Mouse (Mus musculus): ENCODE results near the gene Gm10964. TPM values are rescaled to one million over a fixed set of nuclear protein-coding genes. Genes with fewer than 3 reads are reported as not detected.

The Gm10964 gene
- polyA plus RNA-seq, 1 experiment, result not detected

DNA sequence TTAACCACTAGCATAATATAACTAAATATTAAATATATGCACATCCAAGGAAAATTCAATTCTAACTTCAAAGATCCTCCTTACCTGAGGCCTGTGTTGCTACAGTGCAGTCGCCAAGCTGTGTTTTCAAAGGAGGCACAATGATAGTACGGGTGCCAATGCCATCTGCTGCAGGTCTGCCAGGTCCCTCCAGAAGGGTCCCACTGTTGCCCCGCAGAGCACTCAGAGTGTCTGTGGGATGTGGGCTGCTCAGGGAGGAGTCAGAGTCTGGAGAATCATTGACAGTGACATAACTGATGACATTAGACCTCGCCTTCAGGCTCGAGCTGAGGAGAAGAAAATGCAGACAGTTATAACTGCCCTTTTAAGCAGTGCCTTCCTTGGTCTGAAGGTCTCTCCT, 7.5 kb downstream of the Gm10964 start:
- Histone ChIP-seq H3K9me3 (replicated peaks; ENCODE audit: control insufficient read depth, insufficient read depth, low read length, poor library complexity, severe bottlenecking) (no peaks in the 10 kb centered on the region), H3K27ac (ENCODE audit: insufficient read depth, low read length) (no peak overlapping the region), H3K36me3 (ENCODE audit: control insufficient read depth, insufficient read depth, low read length, poor library complexity, severe bottlenecking) (peaks cover 26% of the 10 kb centered on the region), H3K4me1 (ENCODE audit: control insufficient read depth, insufficient read depth, low read length) (no peaks in the 10 kb centered on the region), H3K4me3 (ENCODE audit: low read depth, low read length) (no peak overlapping the region), H3K27me3 (ENCODE audit: control insufficient read depth, insufficient read depth, low read length, poor library complexity, severe bottlenecking) (no peaks in the 10 kb centered on the region), H3K9ac (ENCODE audit: low read depth, poor library complexity, severe bottlenecking) (no peak overlapping the region)
- TF ChIP-seq EP300 (IDR thresholded peaks at IDR 0.05; ENCODE audit: insufficient read depth, low read depth, low read length) (no peak), POLR2A (IDR thresholded peaks at IDR 0.05; ENCODE audit: insufficient read depth, low read length) (no peak), CTCF (IDR thresholded peaks at IDR 0.05; ENCODE audit: low read depth, low read length) (no peak)

DNA sequence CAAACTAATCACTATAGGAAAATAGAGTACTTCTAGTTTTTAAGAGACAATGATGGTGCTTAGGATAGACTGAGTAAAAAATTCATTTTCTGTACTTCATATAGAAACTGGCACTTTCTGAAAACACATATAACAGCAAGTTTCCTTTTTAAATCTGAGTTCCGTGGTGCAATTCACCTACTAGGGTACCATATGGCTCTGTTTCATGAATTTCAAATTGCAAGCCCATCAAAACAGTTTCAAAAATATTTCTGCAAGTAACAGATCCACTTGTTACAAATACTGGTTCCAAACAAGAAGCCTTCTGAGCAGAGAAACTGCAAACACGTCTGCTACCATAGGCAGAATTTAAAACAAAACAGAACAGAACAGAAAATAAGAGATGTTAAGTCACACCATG, 12.4 kb downstream of the Gm10964 start:
- no peak overlapping the region for H3K9ac ChIP-seq (ENCODE audit: low read depth, poor library complexity, severe bottlenecking)
- H3K36me3 ChIP-seq (ENCODE audit: control insufficient read depth, insufficient read depth, low read length, poor library complexity, severe bottlenecking), result peaks cover 32% of the 10 kb centered on the region
- H3K4me1 ChIP-seq (ENCODE audit: control insufficient read depth, insufficient read depth, low read length), result no peaks in the 10 kb centered on the region
- H3K9me3 ChIP-seq (replicated peaks; ENCODE audit: control insufficient read depth, insufficient read depth, low read length, poor library complexity, severe bottlenecking), result no peaks in the 10 kb centered on the region
- no peaks in the 10 kb centered on the region for H3K27me3 ChIP-seq (ENCODE audit: control insufficient read depth, insufficient read depth, low read length, poor library complexity, severe bottlenecking)
- no peak overlapping the region for H3K4me3 ChIP-seq (ENCODE audit: low read depth, low read length)
- H3K27ac ChIP-seq (ENCODE audit: insufficient read depth, low read length), result no peak overlapping the region
- TF ChIP-seq POLR2A (IDR thresholded peaks at IDR 0.05; ENCODE audit: insufficient read depth, low read length) (no peak), EP300 (IDR thresholded peaks at IDR 0.05; ENCODE audit: insufficient read depth, low read depth, low read length) (no peak), CTCF (IDR thresholded peaks at IDR 0.05; ENCODE audit: low read depth, low read length) (no peak)

DNA sequence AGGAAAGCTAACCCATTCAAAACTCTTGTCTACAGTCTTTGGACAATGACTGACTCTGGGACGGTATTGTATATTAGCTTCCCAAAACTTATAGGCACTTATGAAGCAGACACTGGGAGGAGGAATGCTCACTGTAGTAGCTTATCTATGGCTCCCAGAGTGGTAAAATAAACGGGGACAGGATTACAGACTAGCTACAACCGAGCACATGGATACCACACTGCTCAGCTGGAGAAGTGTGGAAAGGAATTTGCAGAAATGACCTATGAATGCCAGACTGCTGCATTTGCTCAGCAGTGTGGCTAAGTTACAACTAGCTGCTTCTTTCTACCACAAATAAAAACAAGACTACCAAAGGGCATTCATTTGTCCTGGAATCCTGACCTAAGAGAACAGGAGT, 16.2 kb downstream of the Gm10964 start:
- Histone ChIP-seq H3K36me3 (ENCODE audit: control insufficient read depth, insufficient read depth, low read length, poor library complexity, severe bottlenecking) (peaks cover 23% of the 10 kb centered on the region), H3K9me3 (replicated peaks; ENCODE audit: control insufficient read depth, insufficient read depth, low read length, poor library complexity, severe bottlenecking) (no peaks in the 10 kb centered on the region), H3K4me1 (ENCODE audit: control insufficient read depth, insufficient read depth, low read length) (no peaks in the 10 kb centered on the region), H3K27me3 (ENCODE audit: control insufficient read depth, insufficient read depth, low read length, poor library complexity, severe bottlenecking) (no peaks in the 10 kb centered on the region), H3K4me3 (ENCODE audit: low read depth, low read length) (no peak overlapping the region), H3K27ac (ENCODE audit: insufficient read depth, low read length) (no peak overlapping the region), H3K9ac (ENCODE audit: low read depth, poor library complexity, severe bottlenecking) (no peak overlapping the region)
- no peak for TF ChIP-seq CTCF (IDR thresholded peaks at IDR 0.05; ENCODE audit: low read depth, low read length)

DNA sequence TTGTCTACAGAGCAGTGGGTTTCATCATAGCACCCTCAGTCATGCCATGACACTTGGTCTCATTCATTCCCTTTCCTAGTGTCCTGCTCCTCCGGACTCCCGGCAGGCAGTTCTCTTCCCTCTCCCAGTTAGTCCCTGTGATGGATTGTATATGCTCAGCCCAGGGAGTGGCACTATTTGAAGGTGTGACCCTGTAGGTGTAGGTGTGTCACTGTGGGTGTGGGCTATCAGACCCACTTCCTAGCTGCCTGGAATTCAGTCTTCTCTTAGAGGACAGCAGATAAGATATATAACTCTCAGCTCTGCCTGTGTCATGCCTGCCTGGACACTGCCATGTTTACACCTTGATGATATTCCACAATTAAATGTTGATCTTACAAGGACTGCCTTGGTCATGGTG, 17.8 kb downstream of the Gm10964 start:
- peaks cover 23% of the 10 kb centered on the region for H3K36me3 ChIP-seq (ENCODE audit: control insufficient read depth, insufficient read depth, low read length, poor library complexity, severe bottlenecking)

DNA sequence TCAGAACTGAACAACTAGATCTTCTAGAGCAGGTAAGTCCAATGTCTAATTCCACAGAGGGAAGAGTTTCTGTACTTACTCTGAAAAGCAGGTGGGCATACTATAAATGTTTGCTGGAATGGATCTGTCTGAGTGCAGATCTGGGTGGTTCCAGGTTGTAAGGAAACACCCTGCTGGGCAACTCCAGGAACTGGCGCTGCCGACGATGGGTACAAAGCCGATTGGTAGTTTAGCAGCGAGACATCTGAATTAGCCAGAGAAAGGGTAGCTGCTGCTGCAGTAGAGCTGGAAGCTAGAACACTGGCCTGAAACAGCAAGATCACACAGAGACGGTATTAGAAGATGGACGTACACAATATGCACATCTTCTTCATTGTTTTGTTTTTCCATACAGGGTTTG, 19.3 kb downstream of the Gm10964 start:
- Histone ChIP-seq H3K9me3 (replicated peaks; ENCODE audit: control insufficient read depth, insufficient read depth, low read length, poor library complexity, severe bottlenecking) (no peaks in the 10 kb centered on the region), H3K27ac (ENCODE audit: insufficient read depth, low read length) (no peak overlapping the region), H3K9ac (ENCODE audit: low read depth, poor library complexity, severe bottlenecking) (no peak overlapping the region), H3K36me3 (ENCODE audit: control insufficient read depth, insufficient read depth, low read length, poor library complexity, severe bottlenecking) (peaks cover 25% of the 10 kb centered on the region), H3K4me3 (ENCODE audit: low read depth, low read length) (no peak overlapping the region), H3K4me1 (ENCODE audit: control insufficient read depth, insufficient read depth, low read length) (peaks cover 2% of the 10 kb centered on the region), H3K27me3 (ENCODE audit: control insufficient read depth, insufficient read depth, low read length, poor library complexity, severe bottlenecking) (no peaks in the 10 kb centered on the region)
- TF ChIP-seq POLR2A (IDR thresholded peaks at IDR 0.05; ENCODE audit: insufficient read depth, low read length) (no peak), CTCF (IDR thresholded peaks at IDR 0.05; ENCODE audit: low read depth, low read length) (no peak), EP300 (IDR thresholded peaks at IDR 0.05; ENCODE audit: insufficient read depth, low read depth, low read length) (no peak)

More for the DNA sequence above, 17.8 kb downstream of the Gm10964 start:
- H3K9ac ChIP-seq (ENCODE audit: low read depth, poor library complexity, severe bottlenecking), result no peak overlapping the region
- no peaks in the 10 kb centered on the region for H3K9me3 ChIP-seq (replicated peaks; ENCODE audit: control insufficient read depth, insufficient read depth, low read length, poor library complexity, severe bottlenecking)
- TF ChIP-seq CTCF (IDR thresholded peaks at IDR 0.05; ENCODE audit: low read depth, low read length) (no peak), EP300 (IDR thresholded peaks at IDR 0.05; ENCODE audit: insufficient read depth, low read depth, low read length) (no peak), POLR2A (IDR thresholded peaks at IDR 0.05; ENCODE audit: insufficient read depth, low read length) (no peak)
- H3K4me1 ChIP-seq (ENCODE audit: control insufficient read depth, insufficient read depth, low read length), result no peaks in the 10 kb centered on the region
- no peak overlapping the region for H3K4me3 ChIP-seq (ENCODE audit: low read depth, low read length)
- H3K27ac ChIP-seq (ENCODE audit: insufficient read depth, low read length), result no peak overlapping the region
- no peaks in the 10 kb centered on the region for H3K27me3 ChIP-seq (ENCODE audit: control insufficient read depth, insufficient read depth, low read length, poor library complexity, severe bottlenecking)

DNA sequence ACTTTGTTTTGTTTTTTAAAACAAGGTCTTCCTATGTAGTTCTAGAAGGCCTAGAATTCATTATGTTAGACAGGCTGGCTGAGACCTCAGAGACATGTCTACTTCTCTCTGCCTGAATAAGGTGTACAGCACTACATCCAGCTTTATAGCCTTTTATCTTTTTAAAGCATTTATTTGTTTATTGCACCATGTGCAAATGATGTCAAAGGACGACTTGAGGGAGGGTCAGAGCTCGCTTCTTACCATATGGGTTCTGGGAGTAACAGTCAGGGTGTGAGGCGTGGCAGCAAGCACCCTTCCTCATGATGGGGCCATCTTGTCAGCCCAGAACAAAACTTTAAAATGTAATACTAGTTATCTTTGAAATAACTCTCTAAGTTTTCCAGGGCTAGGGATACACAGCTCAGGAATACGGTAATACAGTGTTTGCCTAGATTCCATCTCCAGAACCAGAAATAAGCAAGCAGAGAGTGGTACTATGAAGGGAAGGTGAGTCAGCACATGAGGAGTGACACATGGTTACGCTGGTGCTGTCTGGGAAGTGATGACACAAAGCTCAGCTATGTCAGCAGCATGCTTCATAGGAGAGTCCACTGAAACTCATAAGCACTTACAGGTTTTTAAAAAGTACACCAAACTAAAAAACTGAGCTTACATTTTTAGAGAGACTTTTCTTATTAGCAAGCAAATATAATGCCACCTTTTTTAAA, 20.2 kb downstream of the Gm10964 start:
- peaks cover 25% of the 10 kb centered on the region for H3K36me3 ChIP-seq (ENCODE audit: control insufficient read depth, insufficient read depth, low read length, poor library complexity, severe bottlenecking)
- TF ChIP-seq POLR2A (IDR thresholded peaks at IDR 0.05; ENCODE audit: insufficient read depth, low read length) (no peak), EP300 (IDR thresholded peaks at IDR 0.05; ENCODE audit: insufficient read depth, low read depth, low read length) (no peak), CTCF (IDR thresholded peaks at IDR 0.05; ENCODE audit: low read depth, low read length) (no peak)
- peaks cover 2% of the 10 kb centered on the region for H3K4me1 ChIP-seq (ENCODE audit: control insufficient read depth, insufficient read depth, low read length)
- no peak overlapping the region for H3K9ac ChIP-seq (ENCODE audit: low read depth, poor library complexity, severe bottlenecking)
- H3K27me3 ChIP-seq (ENCODE audit: control insufficient read depth, insufficient read depth, low read length, poor library complexity, severe bottlenecking), result no peaks in the 10 kb centered on the region
- no peak overlapping the region for H3K4me3 ChIP-seq (ENCODE audit: low read depth, low read length)
- H3K27ac ChIP-seq (ENCODE audit: insufficient read depth, low read length), result no peak overlapping the region
- H3K9me3 ChIP-seq (replicated peaks; ENCODE audit: control insufficient read depth, insufficient read depth, low read length, poor library complexity, severe bottlenecking), result no peaks in the 10 kb centered on the region

All from ES-Bruce4 (cell line).